Mouse (Mus musculus) thymus, adult 2 months (tissue): ENCODE data around the gene Adipor2. TPM values are rescaled to one million over a fixed set of nuclear protein-coding genes. Genes with fewer than 3 reads are reported as not detected.

Experiments used
- DNase-seq: peaks from one replicate; pipeline ENCODE4 v3.0.0; 2021
- H3K27ac ChIP-seq: fragments of 200-500 bp; 2 replicates; pipeline ENCODE4 v1.5.1; 2012; ENCODE audit warnings: low read length, control low read depth; ENCODE audit not compliant: control insufficient read depth, insufficient read depth
- H3K27me3 ChIP-seq: fragments of 200-500 bp; 2 replicates; pipeline ENCODE4 v1.6.1; 2012; ENCODE audit warnings: mild to moderate bottlenecking, low read length, moderate library complexity, mixed read lengths; ENCODE audit not compliant: control insufficient read depth, insufficient read depth
- H3K36me3 ChIP-seq: fragments of 200-500 bp; 2 replicates; pipeline ENCODE4 v1.6.1; 2012; ENCODE audit warnings: mild to moderate bottlenecking, low read length, moderate library complexity; ENCODE audit not compliant: control insufficient read depth, insufficient read depth
- H3K4me1 ChIP-seq: fragments of 200-500 bp; replicated peaks from 2 replicates; pipeline ENCODE4 v1.6.1; 2012; ENCODE audit warnings: low read length; ENCODE audit not compliant: control insufficient read depth, insufficient read depth
- H3K4me3 ChIP-seq: fragments of 200-500 bp; 2 replicates; pipeline ENCODE4 v1.5.1; 2012; ENCODE audit warnings: mild to moderate bottlenecking, low read length, control low read depth, moderate library complexity; ENCODE audit not compliant: control insufficient read depth, insufficient read depth
- CTCF ChIP-seq: fragments of 200-500 bp; IDR thresholded peaks from 2 replicates; pipeline ENCODE4 v1.5.1; 2012; ENCODE audit warnings: mild to moderate bottlenecking, control low read depth, low read length, moderate library complexity, borderline replicate concordance; ENCODE audit not compliant: control insufficient read depth, poor library complexity, insufficient read depth; ENCODE audit errors: extremely low read depth
- POLR2A ChIP-seq: fragments of 200-500 bp; IDR thresholded peaks from 2 replicates; pipeline ENCODE4 v1.6.1; 2012; ENCODE audit warnings: mild to moderate bottlenecking, low read length, control low read depth, moderate library complexity; ENCODE audit not compliant: control insufficient read depth, poor library complexity, insufficient read depth; ENCODE audit errors: extremely low read depth
- WGBS: fragments of 180-500 bp; shearing (Covaris S2); methylation state at CpG from one replicate; pipeline ENCODE4 v1.1.7; 2018; 5-methylcytosine and 5-hydroxymethylcytosine counted together
- polyA plus RNA-seq: library from polyadenylated mRNA; depleted of rRNA; stranded (reverse); fragments of >200 nt; gene quantifications from 2 replicates; pipeline ENCODE4 v1.2.3, GENCODE M21; 2012

Gene Adipor2
- polyA plus RNA-seq, 1 experiment = 70.7 TPM

DNA sequence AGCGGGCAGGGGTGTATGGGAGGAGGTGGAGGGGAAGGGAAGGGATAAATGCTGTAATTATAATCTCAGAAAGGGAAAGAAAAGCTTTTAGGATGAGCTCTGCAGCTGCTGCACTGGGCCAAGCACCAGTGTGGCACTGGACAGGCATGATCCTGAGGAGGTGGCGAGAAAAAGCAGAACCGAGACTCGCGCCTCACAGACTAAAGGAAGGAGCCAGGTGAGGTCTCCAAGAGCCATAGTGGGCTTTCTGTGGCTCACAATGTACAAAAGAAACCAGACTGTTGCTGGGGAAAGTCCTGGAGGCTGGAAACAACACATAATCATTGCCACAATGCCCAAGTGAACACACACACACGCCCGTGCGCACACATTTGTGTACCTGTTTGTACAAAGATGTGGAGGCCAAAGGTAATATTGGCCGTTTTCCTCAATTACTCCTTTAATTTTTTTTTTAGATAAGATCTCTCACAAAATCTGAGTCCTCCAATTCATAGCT is 66.8 kb downstream of the Adipor2 start:
- TF ChIP-seq CTCF = no peak
- no peak for TF ChIP-seq POLR2A
- WGBS = 89% methylated on average over 9 of the region's 9 CpGs

GRCm38 (mm10) chr6:119348234-119348633 is 69.3 kb downstream of the Adipor2 start:
- H3K27me3 ChIP-seq = no peaks in the 10 kb centered on the region
- TF ChIP-seq CTCF = no peak
- no peak for TF ChIP-seq POLR2A
- H3K27ac ChIP-seq = no peak overlapping the region
- 9% methylated on average over 1 of the region's 1 CpGs for WGBS
- DNase-seq = peak; percentile 83
- H3K4me1 ChIP-seq = peaks cover 26% of the 10 kb centered on the region
- no peaks in the 10 kb centered on the region for H3K36me3 ChIP-seq
- no peak overlapping the region for H3K4me3 ChIP-seq

More for the DNA sequence above, 66.8 kb downstream of the Adipor2 start:
- Histone ChIP-seq H3K4me1 (peaks cover 15% of the 10 kb centered on the region), H3K4me3 (no peak overlapping the region), H3K27me3 (no peaks in the 10 kb centered on the region), H3K36me3 (peaks cover 22% of the 10 kb centered on the region), H3K27ac (no peak overlapping the region)
- DNase-seq = no peak

DNA sequence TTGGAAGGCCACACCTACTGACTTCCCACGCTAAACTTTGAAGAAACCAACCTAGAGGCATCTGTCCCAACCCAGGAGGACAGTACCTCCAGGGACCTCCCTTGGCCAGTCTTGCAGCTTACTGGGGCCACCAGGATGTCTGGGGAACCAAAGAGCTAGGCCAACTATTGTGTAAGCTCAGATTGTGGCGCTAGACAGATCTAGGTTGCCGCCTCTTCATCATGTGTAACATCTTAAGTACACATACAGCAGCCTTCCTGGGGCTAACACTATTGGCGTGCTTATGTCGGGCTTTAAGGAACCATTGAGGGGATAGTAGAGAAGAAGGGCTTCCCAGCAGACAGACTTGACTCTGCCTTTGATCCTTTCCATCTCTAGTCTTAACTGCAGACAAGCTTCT is 69.7 kb downstream of the Adipor2 start:
- no peak for DNase-seq
- TF ChIP-seq CTCF (no peak), POLR2A (no peak)
- Histone ChIP-seq H3K27me3 (no peaks in the 10 kb centered on the region), H3K36me3 (no peaks in the 10 kb centered on the region), H3K27ac (no peak overlapping the region), H3K4me1 (peaks cover 28% of the 10 kb centered on the region), H3K4me3 (no peak overlapping the region)
- WGBS = 91% methylated on average over 5 of the region's 5 CpGs

DNA sequence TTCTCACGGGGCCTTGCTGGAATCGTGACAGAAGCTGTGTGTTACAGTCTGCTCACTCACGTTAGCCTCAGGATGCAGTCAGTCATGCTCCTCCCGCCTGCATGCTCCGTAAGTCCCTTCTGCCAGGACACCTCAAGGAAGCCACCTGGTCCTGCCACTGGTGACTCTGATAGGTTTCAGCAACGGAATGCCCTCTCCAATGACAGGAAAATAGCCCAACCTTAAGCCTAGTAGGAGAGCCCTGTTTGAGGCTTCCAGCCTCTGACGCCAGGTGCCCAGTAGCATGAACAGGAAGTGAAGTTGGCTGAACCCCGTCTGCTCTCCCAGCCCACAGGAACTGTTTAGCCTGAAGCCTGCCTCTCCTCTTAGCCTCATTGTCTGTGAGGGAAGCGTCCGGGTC is 71.2 kb downstream of the Adipor2 start:
- Histone ChIP-seq H3K27ac (peak overlapping the region; percentile 13; the same call in 1 of the 2 replicates), H3K4me3 (peak overlapping the region; percentile 13), H3K27me3 (no peaks in the 10 kb centered on the region), H3K4me1 (peaks cover 28% of the 10 kb centered on the region), H3K36me3 (no peaks in the 10 kb centered on the region)
- no peak for DNase-seq
- 12% methylated on average over 10 of the region's 10 CpGs for WGBS
- no peak for TF ChIP-seq CTCF
- no peak for TF ChIP-seq POLR2A

- no peak for DNase-seq
- peaks cover 46% of the 10 kb centered on the region for H3K4me1 ChIP-seq
- no peaks in the 10 kb centered on the region for H3K36me3 ChIP-seq
- H3K27me3 ChIP-seq = no peaks in the 10 kb centered on the region
- TF ChIP-seq CTCF = no peak
- TF ChIP-seq POLR2A = no peak
- no peak overlapping the region for H3K27ac ChIP-seq
- H3K4me3 ChIP-seq = no peak overlapping the region
Measured at GRCm38 (mm10) chr6:119341409-119341808, 76.1 kb downstream of the Adipor2 start.

- Histone ChIP-seq H3K36me3 (no peaks in the 10 kb centered on the region), H3K4me3 (no peak overlapping the region), H3K4me1 (peaks cover 50% of the 10 kb centered on the region), H3K27ac (peak overlapping the region; percentile 45; the same call in 1 of the 2 replicates), H3K27me3 (no peaks in the 10 kb centered on the region)
- no peak for DNase-seq
- 51% methylated on average over 11 of the region's 11 CpGs for whole genome bisulfite sequencing
- TF ChIP-seq CTCF = no peak
- TF ChIP-seq POLR2A = no peak
Measured at GRCm38 (mm10) chr6:119338121-119338912, 79.2 kb downstream of the Adipor2 start.
